Mouse (Mus musculus): Measurements from ENCODE around the gene Trim7.

GRCm38 (mm10) chr11:48852624-48853473 lies 26.9 kb downstream of the Trim7 start:
- no peak for TF ChIP-seq CTCF (IDR thresholded peaks at IDR 0.05; ENCODE audit: insufficient read depth, low read length)
- no peak for TF ChIP-seq POLR2A (IDR thresholded peaks at IDR 0.05; ENCODE audit: borderline replicate concordance, extremely low read depth, low read depth, low read length)
